Mouse (Mus musculus) lung, adult 2 months (tissue): ENCODE data around the gene Sf3a2. TPM values are rescaled to one million over a fixed set of nuclear protein-coding genes. Genes with fewer than 3 reads are reported as not detected.

ENCODE experiments used
- DNase-seq: peaks from one replicate; pipeline ENCODE4 v3.0.0; 2022
- H3K4me1 ChIP-seq: fragments of 200-500 bp; 2 replicates; pipeline ENCODE4 v1.6.1; 2011; ENCODE audit warnings: low read length; ENCODE audit not compliant: control insufficient read depth, insufficient read depth
- H3K4me3 ChIP-seq: fragments of 200-500 bp; replicated peaks from 2 replicates; pipeline ENCODE3; 2011; ENCODE audit warnings: low read depth, mild to moderate bottlenecking, control low read depth, low read length; ENCODE audit errors: extremely low read depth
- CTCF ChIP-seq: fragments of 200-500 bp; IDR thresholded peaks from 2 replicates; pipeline ENCODE4 v1.5.1; 2011; ENCODE audit warnings: mild to moderate bottlenecking, low read length, control low read depth; ENCODE audit not compliant: insufficient read depth
- POLR2A ChIP-seq: fragments of 200-500 bp; IDR thresholded peaks from 2 replicates; pipeline ENCODE4 v1.6.1; 2011; ENCODE audit warnings: low read depth, mild to moderate bottlenecking, control low read depth, low read length, borderline replicate concordance; ENCODE audit errors: extremely low read depth
- WGBS: fragments of 180-500 bp; shearing (Covaris S2); methylation state at CpG from one replicate; pipeline ENCODE4 v1.1.7; 2018; 5-methylcytosine and 5-hydroxymethylcytosine counted together
- polyA plus RNA-seq: library from polyadenylated mRNA; depleted of rRNA; stranded (reverse); fragments of >200 nt; gene quantifications from 2 replicates; pipeline ENCODE4 v1.2.3, GENCODE M21; 2012

Gene Sf3a2
- polyA plus RNA-seq, 1 experiment: 35.7 TPM

DNA sequence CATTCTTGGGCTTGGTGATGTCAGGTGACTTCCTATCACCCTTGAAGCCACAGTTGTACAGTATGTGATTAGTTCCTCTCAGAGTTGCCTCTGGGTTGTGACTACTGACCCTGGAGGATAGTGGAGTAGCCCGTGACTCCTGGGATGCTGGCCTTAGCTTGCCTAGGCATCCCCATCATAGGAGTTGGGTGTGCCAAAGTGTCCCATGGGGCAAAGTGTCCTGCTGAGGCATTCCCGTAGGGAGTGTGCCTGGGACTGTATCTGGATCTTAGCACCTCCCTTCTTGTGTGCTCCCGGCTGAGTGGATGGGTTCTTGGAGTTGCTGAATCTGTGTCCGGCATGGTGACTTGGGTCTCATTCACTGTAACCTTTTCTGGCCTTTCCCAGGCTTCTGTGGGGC is 23.0 kb upstream of the Sf3a2 start:
- Histone ChIP-seq H3K4me3 (no peak overlapping the region), H3K4me1 (no peaks in the 10 kb centered on the region)
- DNase-seq: no peak
- 84% methylated on average over 4 of the region's 4 CpGs for WGBS
- TF ChIP-seq POLR2A: no peak
- TF ChIP-seq CTCF: no peak

DNA sequence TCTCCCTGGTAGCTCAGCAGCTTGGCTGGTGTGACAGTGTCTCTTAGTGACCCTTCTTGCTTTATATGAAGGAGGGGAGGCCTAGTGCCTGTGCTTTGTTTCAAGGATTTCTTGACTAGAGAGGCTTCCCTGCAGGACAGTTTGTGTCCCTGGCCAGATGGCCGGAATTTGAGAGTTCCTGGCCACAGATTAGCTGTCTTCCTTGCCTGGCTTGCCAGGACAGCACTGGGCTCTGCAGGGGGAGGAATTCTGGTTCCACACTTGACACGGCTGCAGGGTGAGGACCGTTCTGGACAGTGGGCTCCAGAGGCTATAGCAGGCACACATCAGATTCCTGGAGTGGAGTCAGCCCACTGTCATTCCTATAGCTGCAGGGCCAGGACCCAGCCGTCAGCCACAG is 22.3 kb upstream of the Sf3a2 start:
- Histone ChIP-seq H3K4me1 (no peaks in the 10 kb centered on the region), H3K4me3 (no peak overlapping the region)
- WGBS: 89% methylated on average over 4 of the region's 4 CpGs
- no peak for DNase-seq
- TF ChIP-seq CTCF (no peak), POLR2A (no peak)

- DNase-seq: no peak
- 85% methylated on average over 6 of the region's 6 CpGs for WGBS
- Histone ChIP-seq H3K4me1 (no peaks in the 10 kb centered on the region), H3K4me3 (no peak overlapping the region)
- TF ChIP-seq POLR2A: no peak
- no peak for TF ChIP-seq CTCF
Observed at GRCm38 (mm10) chr10:80776358-80776869, 21.6 kb upstream of the Sf3a2 start.

DNA sequence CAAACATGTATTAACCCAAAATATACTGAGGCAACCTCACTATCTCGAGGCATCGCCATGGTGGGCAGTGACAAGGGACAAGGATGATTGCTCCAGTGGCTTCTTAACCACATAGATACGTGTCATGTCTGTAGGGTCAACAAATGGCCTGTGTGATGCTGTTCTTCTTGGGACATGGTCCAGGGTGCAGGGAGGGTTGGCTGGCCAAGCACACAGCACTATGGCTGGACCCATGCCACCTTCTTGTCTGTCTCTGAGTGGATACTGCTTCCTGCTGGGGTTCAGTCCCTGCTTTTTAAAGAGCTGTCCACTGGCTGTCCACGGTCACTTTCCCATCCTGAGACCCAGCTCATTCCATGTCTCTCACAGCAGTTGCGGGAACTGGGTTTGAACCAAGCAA is 20.9 kb upstream of the Sf3a2 start:
- 83% methylated on average over 5 of the region's 5 CpGs for WGBS
- Histone ChIP-seq H3K4me1 (no peaks in the 10 kb centered on the region), H3K4me3 (no peak overlapping the region)
- DNase-seq: no peak
- TF ChIP-seq CTCF (no peak), POLR2A (no peak)

- TF ChIP-seq POLR2A (no peak), CTCF (no peak)
- Histone ChIP-seq H3K4me1 (no peaks in the 10 kb centered on the region), H3K4me3 (no peak overlapping the region)
- DNase-seq: no peak
Observed at GRCm38 (mm10) chr10:80779565-80779964, 18.4 kb upstream of the Sf3a2 start.

- no peak for DNase-seq
- Histone ChIP-seq H3K4me1 (no peaks in the 10 kb centered on the region), H3K4me3 (no peak overlapping the region)
- WGBS: 98% methylated on average over 2 of the region's 2 CpGs
- TF ChIP-seq POLR2A (no peak), CTCF (no peak)
Observed at GRCm38 (mm10) chr10:80784302-80784701, 13.7 kb upstream of the Sf3a2 start.

GRCm38 (mm10) chr10:80784871-80785270 is 13.1 kb upstream of the Sf3a2 start:
- TF ChIP-seq CTCF (no peak), POLR2A (no peak)
- H3K4me3 ChIP-seq: no peak overlapping the region
- DNase-seq: no peak
- 85% methylated on average over 12 of the region's 12 CpGs for WGBS
- H3K4me1 ChIP-seq: no peaks in the 10 kb centered on the region

- Histone ChIP-seq H3K4me1 (no peaks in the 10 kb centered on the region), H3K4me3 (no peak overlapping the region)
- WGBS: 90% methylated on average over 11 of the region's 11 CpGs
- DNase-seq: no peak
- TF ChIP-seq CTCF: no peak
- no peak for TF ChIP-seq POLR2A
Observed at GRCm38 (mm10) chr10:80785963-80786362, 12.0 kb upstream of the Sf3a2 start.

- Histone ChIP-seq H3K4me1 (no peaks in the 10 kb centered on the region), H3K4me3 (no peak overlapping the region)
- no peak for DNase-seq
- TF ChIP-seq POLR2A (no peak), CTCF (no peak)
- WGBS: 81% methylated on average over 2 of the region's 2 CpGs
Observed at GRCm38 (mm10) chr10:80787517-80787916, 10.5 kb upstream of the Sf3a2 start.

DNA sequence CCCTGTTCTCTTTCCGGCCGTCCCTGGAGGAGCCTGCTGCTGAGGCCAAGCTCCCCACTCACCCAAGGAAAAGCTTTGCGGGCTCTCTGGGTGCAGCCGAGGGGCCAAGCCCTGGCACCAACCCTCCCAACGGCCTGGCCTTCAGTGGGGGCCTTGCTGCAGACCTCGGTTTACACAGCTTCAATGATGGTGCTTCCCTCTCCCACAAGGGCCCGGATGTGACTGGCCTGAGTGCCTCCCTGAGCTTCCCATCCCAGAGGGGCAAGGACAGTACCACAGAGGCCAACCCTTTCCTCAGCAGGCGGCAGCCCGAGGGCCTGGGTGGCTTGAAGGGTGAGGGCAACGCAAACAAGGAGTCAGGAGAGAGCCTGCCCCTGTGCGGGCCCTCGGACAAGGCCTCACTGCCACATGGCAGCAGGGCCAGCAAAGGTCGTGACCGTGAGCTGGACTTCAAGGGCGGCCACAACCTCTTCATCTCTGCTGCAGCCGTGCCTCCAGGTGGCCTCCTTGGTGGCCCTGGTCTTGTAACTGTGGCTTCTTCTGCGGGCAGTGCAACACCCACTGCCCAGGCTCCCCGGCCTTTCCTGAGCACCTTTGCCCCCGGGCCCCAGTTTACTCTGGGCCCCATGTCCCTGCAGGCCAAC is 7.1 kb upstream of the Sf3a2 start:
- no peak overlapping the region for H3K4me3 ChIP-seq
- 84% methylated on average over 19 of the region's 19 CpGs for WGBS
- DNase-seq: no peak
- TF ChIP-seq CTCF (no peak), POLR2A (no peak)
- H3K4me1 ChIP-seq: no peaks in the 10 kb centered on the region
